Mouse (Mus musculus) forelimb bud, embryonic 11.5 days (tissue): ENCODE data around the gene Tacstd2.
"Not testable (repeated sequence)": the region's sequence is repeated elsewhere in the genome, so short reads cannot be mapped to it uniquely, and the experiment has no call there.

Experiments
- DNase-seq: peaks from one replicate; pipeline ENCODE4 v3.0.0-alpha.2; 2012; ENCODE audit warnings: low read depth, low spot score

The Tacstd2 gene

DNA sequence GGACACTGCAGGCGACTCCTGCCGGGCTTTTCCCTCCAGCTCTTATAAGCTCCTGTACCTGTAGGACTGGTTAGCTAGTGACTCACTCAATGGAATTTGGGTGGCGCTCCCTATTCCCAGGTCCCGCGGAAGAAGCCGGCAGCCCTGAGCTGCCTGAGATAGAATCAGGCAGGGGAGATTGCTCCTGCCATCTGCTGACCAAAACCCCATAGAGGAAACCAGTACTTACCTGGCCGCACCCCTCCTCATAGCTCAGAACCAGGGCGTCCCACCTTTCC lies at the start of gene Tacstd2:
Gene Tacstd2 (minus strand): TSS at position 20 of the 278 bp plus-strand sequence.
- no peak for DNase-seq

DNA sequence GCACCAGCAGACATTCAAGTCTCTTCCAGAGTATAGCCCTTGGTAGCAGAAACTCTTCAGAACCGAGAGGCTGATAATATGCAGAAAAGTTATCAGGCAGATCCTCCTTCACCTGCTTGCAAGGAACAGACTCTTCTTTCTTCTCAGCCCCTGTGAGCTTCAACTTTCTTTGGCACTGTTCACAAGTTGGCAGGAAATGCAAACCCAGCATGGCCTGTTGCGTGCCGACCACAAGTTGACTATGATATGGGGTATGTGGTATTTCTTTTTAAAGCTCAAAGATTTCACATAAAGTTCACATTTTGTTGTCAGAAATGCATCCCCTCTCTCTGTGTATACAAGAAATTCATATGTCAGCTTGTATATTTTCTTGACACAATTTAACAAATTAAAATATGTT lies 30.7 kb upstream of the Tacstd2 start:
- DNase-seq = no peak

DNA sequence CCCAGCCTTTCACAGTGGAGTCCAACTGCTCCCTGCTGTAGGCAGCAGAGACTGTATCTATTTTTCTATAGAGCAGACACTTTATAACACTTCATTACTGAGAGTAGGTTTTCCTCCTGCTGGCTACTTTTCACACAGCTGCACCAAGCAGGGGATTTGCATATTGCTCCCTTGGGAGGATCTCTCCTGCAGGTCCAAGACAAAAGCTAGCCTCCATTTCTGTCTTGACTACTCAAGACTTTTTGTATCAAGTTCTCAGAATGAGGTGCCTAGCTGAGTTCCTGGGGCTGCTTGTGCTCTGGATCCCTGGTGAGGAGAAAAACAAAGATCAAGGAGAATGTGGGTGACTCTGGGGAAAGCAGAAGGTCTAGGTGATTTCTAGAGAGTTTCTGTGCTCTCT lies 19.8 kb upstream of the Tacstd2 start:
- no peak for DNase-seq

DNA sequence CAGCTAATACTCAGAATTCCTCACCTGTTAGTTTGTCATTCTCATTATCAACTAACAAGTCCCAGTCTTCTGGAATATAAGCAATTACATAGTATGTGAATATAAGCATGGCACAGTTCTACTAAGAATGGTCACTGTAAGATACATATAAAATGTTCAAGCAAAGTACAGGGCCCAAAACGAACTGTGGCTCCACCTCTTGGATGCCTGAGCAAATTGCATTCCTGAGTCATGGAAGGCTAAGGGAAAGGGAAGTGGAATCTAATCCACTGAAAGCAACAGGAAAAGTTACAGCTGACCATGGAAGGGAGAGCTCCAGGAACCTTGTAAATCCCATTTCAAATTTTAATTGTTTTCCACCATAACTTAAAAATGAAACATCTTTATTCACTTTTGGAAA lies 14.0 kb upstream of the Tacstd2 start:
- no peak for DNase-seq

DNA sequence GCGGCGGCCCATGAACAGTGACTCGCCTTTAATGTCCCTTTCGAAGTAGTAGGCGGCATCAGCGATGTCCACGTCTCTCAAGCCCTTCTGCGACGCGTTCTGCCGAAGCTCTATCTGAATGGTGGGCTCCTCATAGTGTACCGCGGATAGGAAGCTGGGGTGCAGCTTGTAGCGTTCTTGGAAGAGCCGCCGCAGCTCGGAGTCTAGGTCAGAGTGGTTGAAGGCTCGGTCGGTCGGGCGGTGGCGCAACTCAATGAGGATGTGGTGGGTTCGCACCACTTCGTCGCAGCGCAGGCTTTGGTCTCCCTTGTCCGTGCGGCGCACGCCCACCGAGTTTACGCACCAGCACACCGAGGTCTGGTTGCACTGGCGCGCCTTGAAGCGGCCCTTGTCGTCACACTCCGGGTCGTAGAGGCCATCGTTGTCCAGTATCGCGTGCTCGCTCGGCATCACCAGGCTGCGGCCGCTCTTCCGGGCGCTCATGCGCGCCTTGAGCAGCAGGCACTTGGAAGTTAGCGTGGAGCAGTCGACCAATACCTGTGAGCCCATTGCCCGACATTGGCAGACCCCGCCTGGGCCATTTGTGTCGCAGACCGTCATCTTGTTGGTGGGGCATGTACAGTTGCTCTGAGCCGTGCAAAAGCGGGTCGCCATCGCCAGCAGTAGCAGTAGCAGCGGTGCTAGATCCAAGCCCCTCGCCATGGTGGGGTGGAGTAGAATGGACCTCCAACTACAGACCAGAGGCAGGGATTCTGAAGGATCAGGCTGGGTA lies 405 bp downstream of the Tacstd2 start:
- DNase-seq = no peak

DNA sequence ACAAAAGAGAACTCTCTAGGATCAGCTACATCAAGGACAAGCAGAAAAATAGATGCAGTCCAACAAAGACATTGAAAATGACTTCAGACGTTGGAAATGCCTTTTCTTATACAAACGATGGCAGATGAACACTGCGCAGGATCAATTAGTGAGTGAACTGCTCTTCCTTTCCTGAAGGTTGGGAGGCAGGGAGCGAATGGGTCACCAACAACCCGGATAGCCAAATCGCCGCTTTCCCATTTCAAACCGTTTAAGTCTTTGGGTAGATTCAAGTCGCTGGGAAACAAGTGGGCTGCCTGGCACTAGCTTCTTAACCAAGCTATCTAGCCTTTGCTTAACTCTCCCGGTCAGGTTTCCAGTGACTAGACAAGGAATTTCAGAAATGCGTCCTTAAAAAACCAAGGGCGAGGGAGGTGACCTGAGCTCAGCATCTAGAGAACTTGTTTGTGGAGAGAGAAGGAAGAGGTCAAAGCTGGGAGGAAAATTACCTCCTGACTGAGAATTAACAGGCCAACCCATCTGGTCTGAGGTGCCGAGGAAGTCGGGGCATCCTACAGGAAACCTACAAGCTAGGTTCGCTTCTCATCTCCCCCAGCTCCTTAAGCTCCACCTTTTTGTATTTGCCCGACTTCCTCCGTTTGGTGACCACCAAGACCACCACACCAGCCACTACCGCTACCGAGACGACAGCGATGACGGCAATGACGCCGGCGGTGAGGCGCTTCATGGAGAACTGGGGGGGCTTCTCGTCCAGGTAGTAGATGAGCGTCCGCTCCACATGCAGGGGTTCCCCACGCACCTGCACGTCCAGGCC lies 1.2 kb downstream of the Tacstd2 start:
- DNase-seq = no peak

DNA sequence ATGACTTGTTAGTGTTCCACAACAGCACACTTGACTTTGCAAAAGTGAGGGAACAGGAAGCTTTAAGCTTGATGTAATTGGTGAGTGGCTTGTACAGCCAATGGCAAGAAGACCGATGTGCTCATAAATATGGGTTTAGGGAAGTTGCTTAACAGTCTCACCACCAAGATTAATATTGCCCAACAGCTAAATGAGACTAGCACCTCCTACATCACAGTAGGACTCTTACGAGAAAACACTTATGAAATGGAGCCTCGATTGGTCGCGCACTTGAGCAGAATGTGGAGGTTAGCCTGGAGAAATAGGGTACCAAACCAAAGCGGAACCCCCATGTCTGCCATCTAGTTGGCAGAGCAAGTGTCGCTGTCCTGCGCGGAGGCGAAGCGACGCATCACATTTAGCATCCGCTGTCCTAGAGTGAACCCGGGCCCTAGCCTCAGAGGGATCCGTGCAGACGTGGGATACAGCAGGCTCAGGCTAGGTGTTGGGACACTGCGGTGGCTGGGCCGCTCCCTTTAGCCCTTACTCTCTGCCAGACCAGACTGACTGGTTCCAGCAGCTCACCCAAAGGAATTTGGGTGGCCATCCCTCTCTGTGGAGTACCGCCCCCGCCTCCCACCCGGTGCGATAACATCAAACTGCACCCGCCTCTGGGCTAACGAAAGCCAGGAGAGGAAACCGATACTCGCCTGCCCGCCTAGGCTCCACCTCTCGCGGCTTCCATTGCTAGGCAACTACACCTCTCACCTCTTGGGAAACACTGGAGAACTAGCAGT lies 2.7 kb downstream of the Tacstd2 start:
- peak; percentile 48 for DNase-seq

DNA sequence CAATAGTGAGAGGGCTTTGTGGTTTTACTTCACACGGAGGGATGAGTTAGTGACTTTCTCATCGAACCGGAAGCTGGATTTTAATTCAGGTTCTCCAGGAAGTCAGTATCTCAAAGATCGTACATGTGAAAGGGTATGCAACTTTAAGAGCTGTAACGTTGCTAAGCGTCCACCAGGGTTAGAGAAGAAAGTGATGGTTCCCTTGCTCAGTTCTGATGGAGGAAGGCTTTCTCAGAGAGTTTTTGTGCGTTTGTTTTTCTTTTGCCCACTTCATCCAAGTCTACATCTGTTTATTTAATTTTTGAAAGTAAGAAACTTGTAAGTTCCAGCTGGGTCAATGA lies 3.8 kb downstream of the Tacstd2 start:
- DNase-seq = no peak

DNA sequence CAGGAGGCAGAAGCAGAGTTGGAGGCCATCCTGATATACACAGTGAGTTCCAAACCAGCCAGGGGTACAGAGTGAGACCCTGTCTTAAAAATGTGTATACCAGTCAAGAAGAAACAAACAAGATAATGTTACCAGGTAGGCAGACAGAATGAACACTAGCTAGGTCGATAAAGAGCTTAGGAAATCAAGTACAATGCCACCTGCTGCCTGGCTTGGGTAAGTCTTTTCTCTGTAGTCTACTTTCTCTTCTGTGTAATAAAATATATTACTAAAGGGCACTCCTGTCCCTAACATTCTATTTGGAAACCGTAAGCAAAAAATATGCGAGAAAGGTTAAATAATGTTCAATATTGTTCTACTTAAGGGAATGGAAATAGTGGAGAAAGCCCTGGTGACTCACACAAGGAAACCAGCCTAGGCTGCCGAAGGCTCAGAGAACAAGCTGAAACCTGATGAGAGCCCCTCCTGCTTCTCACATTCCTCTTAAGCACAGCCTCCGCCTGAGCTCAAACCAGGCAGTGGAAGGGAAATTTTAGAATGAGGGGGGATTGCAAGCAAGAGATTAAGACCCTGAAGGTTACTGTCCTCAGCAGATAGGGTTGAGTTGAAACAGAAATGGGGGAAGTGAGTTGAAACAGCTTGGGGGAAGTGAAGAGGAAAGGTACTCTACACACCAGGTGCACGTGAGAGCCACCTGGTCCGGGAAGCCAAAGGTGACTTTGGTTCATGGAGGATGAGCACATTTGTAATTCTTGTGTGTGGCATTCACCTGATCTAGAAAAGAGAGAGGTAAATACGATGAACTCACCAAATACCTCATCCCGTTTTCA lies 4.4 kb downstream of the Tacstd2 start:
- DNase-seq = no peak

DNA sequence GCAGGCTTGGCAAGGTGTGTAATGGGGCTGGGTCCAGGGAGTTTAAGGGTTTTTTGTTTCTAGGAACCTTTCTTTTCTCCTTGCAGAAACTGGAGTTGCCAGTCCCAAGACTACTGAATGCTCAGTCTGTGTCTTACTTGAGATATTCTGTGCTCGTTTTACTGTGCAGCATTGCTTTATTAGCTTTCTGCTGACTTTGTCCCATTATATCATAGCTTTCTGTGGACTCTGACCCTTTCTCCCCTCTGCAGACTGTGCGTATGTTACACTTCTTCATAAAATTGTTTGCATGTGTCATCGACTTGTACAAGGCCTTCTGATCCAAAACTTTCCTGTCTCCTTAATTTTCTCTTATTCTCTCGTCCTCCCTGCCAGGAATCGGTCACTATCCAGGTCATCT lies 9.2 kb downstream of the Tacstd2 start:
- DNase-seq = no peak

DNA sequence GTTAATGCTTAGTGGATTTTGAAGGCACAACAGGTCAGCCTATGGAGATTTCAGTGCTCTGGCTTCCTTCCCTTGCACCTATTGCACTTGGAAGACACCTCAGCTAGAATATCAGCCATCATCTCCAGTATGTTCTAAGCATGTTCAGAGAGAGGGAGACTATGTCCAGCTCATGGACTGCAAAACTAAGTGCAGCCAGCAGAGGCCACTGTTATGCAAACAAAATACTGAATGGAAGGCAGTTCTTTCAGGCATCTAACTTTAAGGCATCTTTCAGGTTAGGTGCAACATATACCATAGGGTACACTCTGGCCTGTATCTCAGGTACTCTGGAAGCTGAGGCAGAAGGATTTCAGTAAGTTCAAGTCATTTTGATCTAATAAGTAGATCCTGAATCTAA lies 24.8 kb downstream of the Tacstd2 start:
- DNase-seq = peak; percentile 27

DNA sequence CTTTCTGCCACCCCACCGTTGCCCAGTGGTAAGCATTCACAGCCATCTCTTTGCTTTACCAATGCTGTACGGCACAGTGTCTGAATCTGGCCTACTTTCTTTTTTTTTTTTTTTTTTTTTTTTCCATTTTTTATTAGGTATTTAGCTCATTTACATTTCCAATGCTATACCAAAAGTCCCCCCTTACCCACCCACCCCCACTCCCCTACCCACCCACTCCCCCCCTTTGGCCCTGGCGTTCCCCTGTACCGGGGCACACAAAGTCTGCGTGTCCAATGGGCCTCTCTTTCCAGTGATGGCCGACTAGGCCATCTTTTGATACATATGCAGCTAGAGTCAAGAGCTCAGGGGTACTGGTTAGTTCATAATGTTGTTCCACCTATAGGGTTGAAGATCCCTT lies 33.7 kb downstream of the Tacstd2 start:
- not testable (repeated sequence) for DNase-seq

DNA sequence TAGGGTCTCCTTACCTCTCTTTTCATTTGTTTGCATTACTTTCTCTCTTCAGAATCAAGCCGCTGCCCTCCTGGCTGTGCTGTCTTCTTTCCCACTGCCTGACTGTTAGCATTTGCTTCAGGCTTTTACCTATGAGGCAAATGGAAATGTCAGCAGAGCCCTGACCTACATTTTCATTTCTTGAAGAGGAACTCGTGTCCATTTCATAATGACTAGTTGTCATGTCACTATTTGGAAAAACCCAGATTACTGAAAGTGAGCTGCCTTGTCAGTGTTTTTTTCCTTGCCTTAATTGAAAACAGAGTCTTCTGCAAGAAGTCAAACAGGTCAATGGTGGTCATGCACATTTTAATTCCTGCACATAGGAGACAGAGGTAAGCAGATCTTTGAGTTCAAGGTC lies 43.8 kb downstream of the Tacstd2 start, which contains the start of gene Il23r:
Gene Il23r (minus strand): TSS at position 101 of the 400 bp plus-strand sequence.
- no peak for DNase-seq
